Mouse (Mus musculus) cerebellum, adult 9-10 months (tissue): ENCODE measurements around the gene Slc25a17.
A peak's percentile ranks its signal among the peaks of the same experiment; 100 is the strongest.

Experiments used
- DNase-seq: peaks from one replicate; pipeline ENCODE4 v3.0.0; 2022

Gene Slc25a17

GRCm38 (mm10) chr15:81352638-81353037 lies 8.0 kb downstream of the Slc25a17 start:
- DNase-seq = no peak

- no peak for DNase-seq
Measured at GRCm38 (mm10) chr15:81350401-81350800, 10.2 kb downstream of the Slc25a17 start.

- DNase-seq = no peak
Measured at GRCm38 (mm10) chr15:81348366-81348765, 12.2 kb downstream of the Slc25a17 start.

GRCm38 (mm10) chr15:81347466-81347865 lies 13.1 kb downstream of the Slc25a17 start:
- DNase-seq = no peak

GRCm38 (mm10) chr15:81341426-81341825 lies 19.2 kb downstream of the Slc25a17 start:
- DNase-seq = no peak

GRCm38 (mm10) chr15:81339158-81339557 lies 21.5 kb downstream of the Slc25a17 start:
- no peak for DNase-seq

GRCm38 (mm10) chr15:81336466-81336865 lies 24.1 kb downstream of the Slc25a17 start:
- peak; percentile 73 for DNase-seq

GRCm38 (mm10) chr15:81332517-81332916 lies 28.1 kb downstream of the Slc25a17 start:
- no peak for DNase-seq

- no peak for DNase-seq
Measured at GRCm38 (mm10) chr15:81330816-81331433, 29.7 kb downstream of the Slc25a17 start.

GRCm38 (mm10) chr15:81329721-81330369 lies 30.8 kb downstream of the Slc25a17 start:
- no peak for DNase-seq

- DNase-seq = no peak
Measured at GRCm38 (mm10) chr15:81327501-81327900, 33.1 kb downstream of the Slc25a17 start.

GRCm38 (mm10) chr15:81324979-81325378 lies 35.6 kb downstream of the Slc25a17 start:
- no peak for DNase-seq

GRCm38 (mm10) chr15:81320137-81320536 lies 40.5 kb downstream of the Slc25a17 start:
- no peak for DNase-seq

GRCm38 (mm10) chr15:81319462-81319861 lies 41.1 kb downstream of the Slc25a17 start:
- no peak for DNase-seq

GRCm38 (mm10) chr15:81313928-81314327 lies 46.7 kb downstream of the Slc25a17 start:
- DNase-seq = no peak

GRCm38 (mm10) chr15:81311026-81311425 lies 49.6 kb downstream of the Slc25a17 start:
- DNase-seq = no peak

- DNase-seq = no peak
Measured at GRCm38 (mm10) chr15:81310353-81310752, 50.3 kb downstream of the Slc25a17 start.

GRCm38 (mm10) chr15:81308038-81308437 lies 52.6 kb downstream of the Slc25a17 start:
- no peak for DNase-seq

GRCm38 (mm10) chr15:81306501-81306900 lies 54.1 kb downstream of the Slc25a17 start:
- DNase-seq = no peak

- no peak for DNase-seq
Measured at GRCm38 (mm10) chr15:81305035-81305434, 55.6 kb downstream of the Slc25a17 start.

- DNase-seq = no peak
Measured at GRCm38 (mm10) chr15:81304006-81304405, 56.6 kb downstream of the Slc25a17 start.

GRCm38 (mm10) chr15:81302151-81302808 lies 58.3 kb downstream of the Slc25a17 start:
- DNase-seq = peak; percentile 12

- DNase-seq = no peak
Measured at GRCm38 (mm10) chr15:81301193-81302070, 59.2 kb downstream of the Slc25a17 start.
